ENCODE assay signal across 31 mouse cellular contexts in genomic region chr2:26609261-26609661, GRCm38 (mm10). TPM values are rescaled to one million over a fixed set of nuclear protein-coding genes. Genes with fewer than 3 reads are reported as not detected.
DNase-seq lines count a peak whose midpoint lies in the region; ATAC-seq and TF ChIP-seq lines count a peak whose summit lies in the region.
"Had no signal": no experiment of that assay in that cellular context is flagged by ENCODE, and none has a peak within 500 bp of the region (broad histone marks: within the 10 kb centered on the region; RNA-seq: fewer than 3 reads in every experiment).

No protein-coding gene starts in this region.

- H3K36me3 ChIP-seq in heart, adult 2 months (ENCODE audit: control insufficient read depth, insufficient read depth, low read length), result no peaks in the 10 kb centered on the region
- no peaks in the 10 kb centered on the region for H3K36me3 ChIP-seq in heart, embryonic 11.5 days (ENCODE audit: control insufficient read depth, insufficient read depth, low read length)
- no peaks in the 10 kb centered on the region for H3K36me3 ChIP-seq in myocyte (ENCODE audit: control insufficient read depth, insufficient read depth)
- H3K36me3 ChIP-seq: embryonic facial prominence, embryonic 15.5 days; G1E; hindbrain, embryonic 15.5 days; limb, embryonic 13.5 days; liver, embryonic 15.5 days; midbrain, embryonic 12.5 days; neural tube, embryonic 12.5 days had no signal

- no peak overlapping the region for H3ac ChIP-seq in myocyte (ENCODE audit: control insufficient read depth, insufficient read length)

- peak overlapping the region; percentile 86 for H3K27ac ChIP-seq in heart, adult 2 months
- no peak overlapping the region for H3K27ac ChIP-seq in heart, embryonic 11.5 days (ENCODE audit: low read depth, low read length)
- H3K27ac ChIP-seq in brown adipose tissue, adult 24 weeks (replicated peaks; ENCODE audit: low read depth, low read length), result peak overlapping the region; percentile 97
- H3K27ac ChIP-seq: embryonic facial prominence, embryonic 15.5 days; hindbrain, embryonic 15.5 days; limb, embryonic 13.5 days; liver, embryonic 15.5 days; macrophage; midbrain, embryonic 12.5 days; neural tube, embryonic 12.5 days had no signal

- DNase-seq in adrenal gland, postnatal 10 days, result peak; percentile 70
- DNase-seq in adrenal gland, adult 18-20 months (ENCODE audit: low spot score in 2 of 2), result no peak
- DNase-seq in heart, adult 2 months, result peak; percentile 49 to 83
- no peak for DNase-seq in layer of hippocampus, adult 9-10 months (ENCODE audit: low spot score)
- DNase-seq: cerebellum, adult 11 months; cerebellum, postnatal 10 days; forebrain, postnatal 0 days; layer of hippocampus, postnatal 36 days; right cerebral cortex, adult 18-20 months; spleen, adult 18-20 months; thymus, adult 18-20 months had no signal

- H3K4me1 ChIP-seq in heart, adult 2 months (ENCODE audit: control insufficient read depth, insufficient read depth, low read length), result peaks cover 4% of the 10 kb centered on the region
- H3K4me1 ChIP-seq in heart, embryonic 11.5 days (ENCODE audit: control insufficient read depth, insufficient read depth, low read length), result peaks cover 17% of the 10 kb centered on the region
- H3K4me1 ChIP-seq in brown adipose tissue, adult 24 weeks (ENCODE audit: control insufficient read depth, insufficient read depth, insufficient read length, low read length), result peaks cover 16% of the 10 kb centered on the region

- no peak overlapping the region for H3K4me3 ChIP-seq in heart, adult 2 months
- H3K4me3 ChIP-seq in heart, embryonic 11.5 days (ENCODE audit: low read depth, low read length), result no peak overlapping the region
- H3K4me3 ChIP-seq in brown adipose tissue, adult 24 weeks (ENCODE audit: insufficient read depth, low read depth, low read length), result peak overlapping the region; percentile 33
- no peak overlapping the region for H3K4me3 ChIP-seq in myocyte
- H3K4me3 ChIP-seq: embryonic facial prominence, embryonic 15.5 days; hindbrain, embryonic 15.5 days; limb, embryonic 13.5 days; liver, embryonic 15.5 days; midbrain, embryonic 12.5 days; neural tube, embryonic 12.5 days had no signal

- TF ChIP-seq CTCF in heart, adult 2 months (IDR thresholded peaks at IDR 0.05), result no peak

- no peak for ATAC-seq in heart, embryonic 11.5 days (replicated peaks; ENCODE audit: insufficient number of reproducible peaks, low FRiP score, low TSS enrichment)
- ATAC-seq in megakaryocyte, adult 5-6 weeks (ENCODE audit: poor library complexity, severe bottlenecking), result no peak
- ATAC-seq: forebrain, postnatal 0 days; intestine, embryonic 16.5 days had no signal

- H3K27me3 ChIP-seq in heart, adult 2 months (ENCODE audit: control insufficient read depth, insufficient read depth, low read length), result no peaks in the 10 kb centered on the region
- no peaks in the 10 kb centered on the region; the same call in 1 of the 2 replicates for H3K27me3 ChIP-seq in heart, embryonic 11.5 days (ENCODE audit: control insufficient read depth, insufficient read depth, low read length)
- no peaks in the 10 kb centered on the region for H3K27me3 ChIP-seq in myocyte (ENCODE audit: control insufficient read depth, insufficient read depth, insufficient read length)
- H3K27me3 ChIP-seq: embryonic facial prominence, embryonic 15.5 days had no signal

- no peak overlapping the region for H3K9ac ChIP-seq in heart, adult 2 months (ENCODE audit: low read depth, low read length)
- H3K9ac ChIP-seq in heart, embryonic 11.5 days (ENCODE audit: low read depth, low read length), result no peak overlapping the region
- H3K9ac ChIP-seq: embryonic facial prominence, embryonic 15.5 days; forebrain, postnatal 0 days; hindbrain, embryonic 15.5 days; limb, embryonic 13.5 days; liver, embryonic 15.5 days; midbrain, embryonic 12.5 days; neural tube, embryonic 12.5 days had no signal

- intact Hi-C loops in heart, adult 2 months (cut with DNase I), result no loop called here

- TF ChIP-seq EP300 in heart, adult 2 months (IDR thresholded peaks at IDR 0.05; ENCODE audit: insufficient read depth, low read depth, low read length), result peak; percentile 90

- no peak overlapping the region for H3K4me2 ChIP-seq in heart, embryonic 11.5 days
- H3K4me2 ChIP-seq in myocyte (ENCODE audit: low read depth), result no peak overlapping the region
- H3K4me2 ChIP-seq: embryonic facial prominence, embryonic 15.5 days; hindbrain, embryonic 15.5 days; limb, embryonic 13.5 days; liver, embryonic 15.5 days; midbrain, embryonic 12.5 days; neural tube, embryonic 12.5 days had no signal

- no peaks in the 10 kb centered on the region for H3K79me2 ChIP-seq in heart, adult 2 months (replicated peaks; ENCODE audit: control insufficient read depth, insufficient read depth, low read length)
- H3K79me2 ChIP-seq in myocyte (ENCODE audit: control insufficient read depth, insufficient read depth), result no peaks in the 10 kb centered on the region

- H3K9me3 ChIP-seq in heart, embryonic 11.5 days (replicated peaks; ENCODE audit: control insufficient read depth, low read length), result no peaks in the 10 kb centered on the region
- H3K9me3 ChIP-seq: embryonic facial prominence, embryonic 15.5 days; G1E; hindbrain, embryonic 15.5 days; limb, embryonic 13.5 days; liver, embryonic 15.5 days; midbrain, embryonic 12.5 days; neural tube, embryonic 12.5 days had no signal

- no peak; the same call in none of the 2 replicates for TF ChIP-seq POLR2A in heart, adult 2 months (IDR thresholded peaks at IDR 0.05; ENCODE audit: insufficient read depth, low read depth, low read length)
- no peak for TF ChIP-seq POLR2A in myocyte (IDR thresholded peaks at IDR 0.05; ENCODE audit: insufficient read length, low read depth)

TF ChIP-seq in myocyte, 11 proteins besides CTCF, POLR2A, EP300 and RAD21:
- TF ChIP-seq REST (IDR thresholded peaks at IDR 0.05; ENCODE audit: insufficient read depth, insufficient read length), result no peak
- TF ChIP-seq TCF12 (IDR thresholded peaks at IDR 0.05; ENCODE audit: insufficient read depth, poor library complexity, severe bottlenecking), result peak; percentile 10
- TF ChIP-seq MYOD1 (IDR thresholded peaks at IDR 0.05; ENCODE audit: control insufficient read depth in 1 of 3, insufficient read length in 2 of 3, low read depth in 2 of 3), result peak in 1 of 3 experiments; percentile 70
- TF ChIP-seq MYOG (IDR thresholded peaks at IDR 0.05; ENCODE audit: control insufficient read depth in 1 of 3, insufficient read depth in 1 of 3, insufficient read length in 2 of 3, low read depth in 2 of 3), result peak in 2 of 3 experiments; percentile 2 to 58
- no peak for TF ChIP-seq CEBPB (IDR thresholded peaks at IDR 0.05; ENCODE audit: insufficient read depth, poor library complexity, severe bottlenecking)

RNA-seq across cellular contexts. Expression of gene Agpat2, which starts 5.0 kb away (rescaled TPM):
- total RNA-seq in adrenal gland, postnatal 10 days (2021), result 100 to 1,000 TPM; 333 to 433 TPM
- 100 to 1,000 TPM; 431 to 896 TPM for total RNA-seq in adrenal gland, adult 18-20 months (2021)
- 10 to 100 TPM; 52.8 to 59.2 TPM for total RNA-seq in heart, adult 2 months (2021)
- 117 and 142 TPM in 2 replicates for polyA plus RNA-seq in heart, adult 2 months (2012; rRNA removed)
- polyA plus RNA-seq in heart, embryonic 11.5 days (2014; fragmentation: Nextera tagmentation; extraction: Ambion mirVana), result 15.7 and 20.6 TPM in 2 replicates
- 2,029 and 2,407 TPM in 2 replicates for polyA plus RNA-seq in brown adipose tissue, adult 24 weeks (2012; ENCODE audit: insufficient read depth, insufficient read length, missing spikeins)
- polyA plus RNA-seq in myocyte (2012; fragmentation: generic; extraction: Trizol), result 31.3 TPM
- 37.0 and 41.9 TPM in 2 replicates for total RNA-seq in megakaryocyte, adult 5-6 weeks (2015)
- total RNA-seq in megakaryocyte, adult 5-6 weeks (2017), result 38.1 and 43.6 TPM in 2 replicates

RNA-seq across cellular contexts. Expression of gene Fam69b, which starts 19.0 kb away (rescaled TPM):
- 10 to 100 TPM in 1 of 2 experiments, 1 to 10 TPM in 1; 9.1 to 17.1 TPM for total RNA-seq in adrenal gland, postnatal 10 days (2021)
- total RNA-seq in adrenal gland, adult 18-20 months (2021), result 10 to 100 TPM in 1 of 2 experiments, 1 to 10 TPM in 1; 8.6 to 13.9 TPM
- 10 to 100 TPM; 20.0 to 21.1 TPM for total RNA-seq in heart, adult 2 months (2021)
- 45.7 and 47.6 TPM in 2 replicates for polyA plus RNA-seq in heart, adult 2 months (2012; rRNA removed)
- 13.4 and 14.9 TPM in 2 replicates for polyA plus RNA-seq in heart, embryonic 11.5 days (2014; fragmentation: Nextera tagmentation; extraction: Ambion mirVana)
- 24.4 and 49.4 TPM in 2 replicates for polyA plus RNA-seq in brown adipose tissue, adult 24 weeks (2012; ENCODE audit: insufficient read depth, insufficient read length, missing spikeins)
- 2.6 TPM for polyA plus RNA-seq in myocyte (2012; fragmentation: generic; extraction: Trizol)
- total RNA-seq in megakaryocyte, adult 5-6 weeks (2015), result 0.33 TPM in 1 of 2 replicates, not detected in the other
- total RNA-seq in megakaryocyte, adult 5-6 weeks (2017), result 0.11 and 0.33 TPM in 2 replicates
- total RNA-seq: monocyte, adult 5-6 weeks had no signal
- polyA plus RNA-seq: G1E, macrophage had no signal

RNA-seq across cellular contexts. Expression of gene Gm20532, which starts 22.8 kb away (rescaled TPM):
- not detected for total RNA-seq in adrenal gland, postnatal 10 days (2021)
- not detected for total RNA-seq in adrenal gland, adult 18-20 months (2021)
- not detected for total RNA-seq in heart, adult 2 months (2021)
- not detected in 2 replicates for polyA plus RNA-seq in heart, adult 2 months (2012; rRNA removed)
- polyA plus RNA-seq in heart, embryonic 11.5 days (2014; fragmentation: Nextera tagmentation; extraction: Ambion mirVana), result not detected in 2 replicates
- not detected in 2 replicates for polyA plus RNA-seq in brown adipose tissue, adult 24 weeks (2012; ENCODE audit: insufficient read depth, insufficient read length, missing spikeins)
- not detected for polyA plus RNA-seq in myocyte (2012; fragmentation: generic; extraction: Trizol)
- total RNA-seq in megakaryocyte, adult 5-6 weeks (2015), result 0.36 TPM in 1 of 2 replicates, not detected in the other
- not detected in 2 replicates for total RNA-seq in megakaryocyte, adult 5-6 weeks (2017)
- total RNA-seq: forebrain, postnatal 0 days; G1E; layer of hippocampus, postnatal 36 days; left cerebral cortex, postnatal 14 days; monocyte, adult 5-6 weeks had no signal
- polyA plus RNA-seq: brain, embryonic 14.5 days; embryonic facial prominence, embryonic 15.5 days; forebrain, postnatal 0 days; G1E; heart, embryonic 16.5 days; hindbrain, embryonic 15.5 days; intestine, embryonic 16.5 days; kidney, embryonic 16.5 days; limb, embryonic 13.5 days; liver, embryonic 15.5 days; lung, embryonic 16.5 days; midbrain, embryonic 12.5 days; neural tube, embryonic 12.5 days; stomach, embryonic 14.5 days had no signal

RNA-seq across cellular contexts. Expression of gene Egfl7, which starts 29.4 kb away (rescaled TPM):
- 100 to 1,000 TPM; 210 to 304 TPM for total RNA-seq in adrenal gland, postnatal 10 days (2021)
- 100 to 1,000 TPM in 1 of 2 experiments, 10 to 100 TPM in 1; 97.9 to 102 TPM for total RNA-seq in adrenal gland, adult 18-20 months (2021)
- total RNA-seq in heart, adult 2 months (2021), result 100 to 1,000 TPM; 102 to 111 TPM
- 499 and 610 TPM in 2 replicates for polyA plus RNA-seq in heart, adult 2 months (2012; rRNA removed)
- polyA plus RNA-seq in heart, embryonic 11.5 days (2014; fragmentation: Nextera tagmentation; extraction: Ambion mirVana), result 145 and 157 TPM in 2 replicates
- 75.5 and 80.4 TPM in 2 replicates for polyA plus RNA-seq in brown adipose tissue, adult 24 weeks (2012; ENCODE audit: insufficient read depth, insufficient read length, missing spikeins)
- 2.7 TPM for polyA plus RNA-seq in myocyte (2012; fragmentation: generic; extraction: Trizol)
- total RNA-seq in megakaryocyte, adult 5-6 weeks (2015), result 1.6 and 3.1 TPM in 2 replicates
- 3.7 and 3.9 TPM in 2 replicates for total RNA-seq in megakaryocyte, adult 5-6 weeks (2017)
- total RNA-seq: monocyte, adult 5-6 weeks had no signal

Comparison
In these comparisons a context has a peak if more than half of its experiments do, and no peak if none do; other contexts are left out.
1. DNase-seq: peak in adrenal gland, postnatal 10 days (single experiment) and heart, adult 2 months (2 of 2); none in adrenal gland, adult 18-20 months (0 of 2) and layer of hippocampus, adult 9-10 months (single experiment).
2. RNA of gene Agpat2, which starts 5.0 kb away (total RNA-seq): 431 to 896 TPM in adrenal gland, adult 18-20 months and 333 to 433 TPM in adrenal gland, postnatal 10 days; 52.8 to 59.2 TPM in heart, adult 2 months and 37.0 to 43.6 TPM in megakaryocyte, adult 5-6 weeks; every median in the first group is over 4 times any median in the second.
3. RNA of gene Fam69b, which starts 19.0 kb away (total RNA-seq): 20.0 to 21.1 TPM in heart, adult 2 months, 9.1 to 17.1 TPM in adrenal gland, postnatal 10 days and 8.6 to 13.9 TPM in adrenal gland, adult 18-20 months; 0.11 to 0.33 TPM in megakaryocyte, adult 5-6 weeks; every median in the first group is over 4 times any median in the second.